Mouse (Mus musculus) CH12.LX (cell line): ENCODE data around the gene Rprd1b. TPM values are rescaled to one million over a fixed set of nuclear protein-coding genes. Genes with fewer than 3 reads are reported as not detected.

Experiments used
- DNase-seq: peaks from one replicate; pipeline ENCODE4 v3.0.0-alpha.2; 2013; ENCODE audit errors: extremely low read depth
- H3K27ac ChIP-seq: 2 replicates; pipeline ENCODE4 v1.5.1; 2012; ENCODE audit warnings: low read depth, mild to moderate bottlenecking, control low read depth, moderate library complexity; ENCODE audit not compliant: insufficient read depth
- H3K27me3 ChIP-seq: replicated peaks from 2 replicates; pipeline ENCODE3; 2012; ENCODE audit warnings: inconsistent platforms
- H3K36me3 ChIP-seq, 2 experiments: replicated peaks in 1 of 2; 2 replicates each; pipeline versions ENCODE3 to v1.6.1; 2012; ENCODE audit warnings: inconsistent platforms in 1 of 2, low read length in 1 of 2, mild to moderate bottlenecking in 1 of 2, mixed read lengths in 1 of 2, moderate library complexity in 1 of 2; ENCODE audit not compliant: control insufficient read depth in 1 of 2, insufficient read depth in 1 of 2
- H3K4me1 ChIP-seq, 2 experiments: 2 replicates each; pipeline ENCODE4 v1.6.1; 2012; ENCODE audit warnings: inconsistent platforms in 1 of 2, moderate library complexity in 1 of 2; ENCODE audit not compliant: insufficient read depth in 2 of 2, control insufficient read depth in 1 of 2
- H3K4me2 ChIP-seq: 2 replicates; pipeline ENCODE4 v1.6.1; 2012; ENCODE audit warnings: low read depth, mild to moderate bottlenecking, control low read depth; ENCODE audit not compliant: poor library complexity, insufficient read depth, severe bottlenecking
- H3K4me3 ChIP-seq, 3 experiments: fragments of 150-350 bp in 1 of 3; sonication (generic) in 1 of 3; replicated peaks in 1 of 3; 2 replicates each; pipeline versions ENCODE3 to v1.5.1; 2011 to 2012; ENCODE audit warnings: low read depth in 2 of 3, low read length in 2 of 3, mild to moderate bottlenecking in 2 of 3, moderate library complexity in 2 of 3, control low read depth in 1 of 3, improper control_type of control experiment in 1 of 3, inconsistent platforms in 1 of 3, mixed read lengths in 1 of 3; ENCODE audit not compliant: poor library complexity in 1 of 3
- H3K79me2 ChIP-seq: replicated peaks from 2 replicates; pipeline ENCODE4 v1.6.1; 2012; ENCODE audit warnings: mild to moderate bottlenecking, moderate library complexity; ENCODE audit not compliant: control insufficient read depth, poor library complexity, insufficient read depth, severe bottlenecking; ENCODE audit errors: extremely low read depth
- H3K9ac ChIP-seq: 2 replicates; pipeline ENCODE4 v1.6.1; 2012; ENCODE audit warnings: low read depth, mild to moderate bottlenecking, control low read depth, moderate library complexity; ENCODE audit not compliant: insufficient read depth
- H3K9me3 ChIP-seq: replicated peaks from 2 replicates; pipeline ENCODE3; 2012; ENCODE audit warnings: low read length, inconsistent platforms, mixed read lengths
- CHD1 ChIP-seq: IDR thresholded peaks from 2 replicates; pipeline ENCODE4 v1.6.1; 2012; ENCODE audit warnings: low read depth, low read length, improper control_type of control experiment, inconsistent platforms
- CHD2 ChIP-seq: IDR thresholded peaks from 2 replicates; pipeline ENCODE4 v1.6.1; 2011; ENCODE audit warnings: low read length, improper control_type of control experiment
- CTCF ChIP-seq, 2 experiments: IDR thresholded peaks in 1 of 2; conservative IDR thresholded peaks in 1 of 2; 2 replicates each; pipeline ENCODE4 v1.5.1; 2011 to 2012; ENCODE audit warnings: low read depth in 2 of 2, low read length in 2 of 2, improper control_type of control experiment in 1 of 2, inconsistent platforms in 1 of 2, mild to moderate bottlenecking in 1 of 2, moderate library complexity in 1 of 2
- E2F4 ChIP-seq: IDR thresholded peaks from 2 replicates; pipeline ENCODE4 v1.6.1; 2011; ENCODE audit warnings: low read depth, low read length, improper control_type of control experiment; ENCODE audit not compliant: insufficient replicate concordance
- EP300 ChIP-seq: IDR thresholded peaks from 2 replicates; pipeline ENCODE4 v1.6.1; 2011; ENCODE audit warnings: low read length, improper control_type of control experiment
- HCFC1 ChIP-seq: IDR thresholded peaks from 2 replicates; pipeline ENCODE4 v1.6.1; 2012; ENCODE audit warnings: low read depth, mild to moderate bottlenecking, inconsistent platforms, low read length, improper control_type of control experiment
- IRF4 ChIP-seq: IDR thresholded peaks from 2 replicates; pipeline ENCODE4 v1.6.1; 2014; ENCODE audit warnings: low read depth, mild to moderate bottlenecking, inconsistent platforms, low read length, improper control_type of control experiment
- KAT2A ChIP-seq: IDR thresholded peaks from 2 replicates; pipeline ENCODE4 v1.6.1; 2012; ENCODE audit warnings: low read length, improper control_type of control experiment, inconsistent platforms; ENCODE audit not compliant: insufficient replicate concordance
- MAX ChIP-seq: IDR thresholded peaks from 2 replicates; pipeline ENCODE4 v1.6.1; 2011; ENCODE audit warnings: low read length, improper control_type of control experiment
- MEF2A ChIP-seq: IDR thresholded peaks from 2 replicates; pipeline ENCODE4 v1.6.1; 2014; ENCODE audit warnings: low read depth, mild to moderate bottlenecking, inconsistent platforms, low read length, improper control_type of control experiment, borderline replicate concordance
- MYC ChIP-seq: IDR thresholded peaks from 2 replicates; pipeline ENCODE4 v1.6.1; 2011; ENCODE audit warnings: low read depth, mild to moderate bottlenecking, improper control_type of control experiment, low read length
- NELFE ChIP-seq: IDR thresholded peaks from 2 replicates; pipeline ENCODE4 v1.6.1; 2011; ENCODE audit warnings: low read depth, low read length, improper control_type of control experiment
- POLR2A ChIP-seq: IDR thresholded peaks from 2 replicates; pipeline ENCODE4 v1.6.1; 2011; ENCODE audit warnings: low read depth, mild to moderate bottlenecking, improper control_type of control experiment, low read length
- POLR2AphosphoS2 ChIP-seq: IDR thresholded peaks from 2 replicates; pipeline ENCODE4 v1.6.1; 2011; ENCODE audit warnings: low read depth, low read length, improper control_type of control experiment
- RAD21 ChIP-seq: IDR thresholded peaks from 2 replicates; pipeline ENCODE4 v1.6.1; 2011; ENCODE audit warnings: low read depth, mild to moderate bottlenecking, low read length, improper control_type of control experiment, moderate library complexity
- RCOR1 ChIP-seq: conservative IDR thresholded peaks from 2 replicates; pipeline ENCODE4 v1.6.1; 2012; ENCODE audit warnings: low read depth, mild to moderate bottlenecking, inconsistent platforms, low read length, improper control_type of control experiment
- SMC3 ChIP-seq: IDR thresholded peaks from 2 replicates; pipeline ENCODE4 v1.6.1; 2011; ENCODE audit warnings: low read depth, low read length, improper control_type of control experiment
- TBP ChIP-seq: conservative IDR thresholded peaks from 2 replicates; pipeline ENCODE4 v1.6.1; 2011; ENCODE audit warnings: low read depth, low read length, improper control_type of control experiment
- TCF12 ChIP-seq: IDR thresholded peaks from 2 replicates; pipeline ENCODE4 v1.6.1; 2014; ENCODE audit warnings: low read depth, mild to moderate bottlenecking, inconsistent platforms, low read length, improper control_type of control experiment
- USF2 ChIP-seq: conservative IDR thresholded peaks from 2 replicates; pipeline ENCODE4 v1.6.1; 2011; ENCODE audit warnings: low read depth, low read length, improper control_type of control experiment
- ZC3H11A ChIP-seq: IDR thresholded peaks from 2 replicates; pipeline ENCODE4 v1.6.1; 2012; ENCODE audit warnings: low read depth, mild to moderate bottlenecking, inconsistent platforms, low read length, improper control_type of control experiment
- ZKSCAN1 ChIP-seq: IDR thresholded peaks from 2 replicates; pipeline ENCODE4 v1.6.1; 2012; ENCODE audit warnings: low read depth, inconsistent platforms, low read length, improper control_type of control experiment, borderline replicate concordance
- ZMIZ1 ChIP-seq: IDR thresholded peaks from 2 replicates; pipeline ENCODE4 v1.6.1; 2012; ENCODE audit warnings: low read depth, mild to moderate bottlenecking, inconsistent platforms, low read length, improper control_type of control experiment
- ZNF384 ChIP-seq: IDR thresholded peaks from 2 replicates; pipeline ENCODE4 v1.6.1; 2012; ENCODE audit warnings: low read depth, low read length, improper control_type of control experiment, inconsistent platforms
- dilution Hi-C: fragments of 300-500 bp; cut with MboI; formaldehyde crosslinking; loops from 2 replicates; pipeline ENCODE4 v1.14.3; 2020; ENCODE audit warnings: low sequenced_read_pairs; ENCODE audit not compliant: extremely low pct_unique_long_range_greater_than_20kb, extremely low pct_ligation_motif_present
- in situ Hi-C: fragments of 300-500 bp; cut with MboI; formaldehyde crosslinking; loops from 3 replicates; pipeline ENCODE4 v1.14.3; 2019; ENCODE audit warnings: low sequenced_read_pairs, low pct_ligation_motif_present, low pct_unique_long_range_greater_than_20kb, mixed read lengths
- polyA plus RNA-seq: library from polyadenylated mRNA; unstranded; fragments of >175 nt; gene quantifications from 2 replicates; pipeline ENCODE4 v1.2.1, GENCODE M21; 2012; ENCODE audit warnings: low read depth; ENCODE audit not compliant: insufficient read length
- total RNA-seq, 2 experiments: library from RNA; depleted of rRNA; stranded (reverse); fragments of 300-350 nt in 1 of 2; fragments of >200 nt in 1 of 2; gene quantifications; 2 replicates each; pipeline ENCODE4 v1.2.3; 2012 to 2014

Rprd1b gene
- total and polyA plus RNA-seq, 3 experiments = 11.8 to 33.1 (median 16.4) TPM

GRCm38 (mm10) chr2:158036953-158037352 is 8.7 kb downstream of the Rprd1b start:
- Histone ChIP-seq H3K4me1 (peaks cover 2 to 28% of the 10 kb centered on the region in 2 experiments; a peak in 3 of 4 replicates), H3K27ac (no peak overlapping the region), H3K4me3 (no peak overlapping the region), H3K9ac (no peak overlapping the region), H3K27me3 (no peaks in the 10 kb centered on the region), H3K36me3 (peaks cover 19 to 63% of the 10 kb centered on the region in 2 experiments), H3K9me3 (no peaks in the 10 kb centered on the region), H3K79me2 (peaks cover 26% of the 10 kb centered on the region), H3K4me2 (no peak overlapping the region)
- dilution Hi-C loops (no loop called here), in situ Hi-C loops (no loop called here)
- TF ChIP-seq HCFC1 = no peak
- no peak for TF ChIP-seq ZKSCAN1
- no peak for TF ChIP-seq SMC3
- no peak for TF ChIP-seq MEF2A
- TF ChIP-seq TBP = no peak
- TF ChIP-seq MYC = no peak
- TF ChIP-seq CHD1 = no peak
- TF ChIP-seq POLR2A = no peak
- TF ChIP-seq CHD2 = no peak
- no peak for TF ChIP-seq USF2
- no peak for TF ChIP-seq NELFE
- TF ChIP-seq POLR2AphosphoS2 = no peak
- TF ChIP-seq TCF12 = no peak
- DNase-seq = no peak

GRCm38 (mm10) chr2:158037571-158037970 is 9.3 kb downstream of the Rprd1b start:
- no peak overlapping the region for H3K4me3 ChIP-seq
- peaks cover 19 to 64% of the 10 kb centered on the region in 2 experiments for H3K36me3 ChIP-seq
- H3K27me3 ChIP-seq = no peaks in the 10 kb centered on the region
- no peak overlapping the region for H3K4me2 ChIP-seq
- no peak for DNase-seq
- dilution Hi-C loops (no loop called here), in situ Hi-C loops (no loop called here)
- TF ChIP-seq MAX (no peak), IRF4 (no peak), ZMIZ1 (no peak), POLR2AphosphoS2 (no peak), MEF2A (no peak), CHD1 (no peak), ZNF384 (no peak), POLR2A (no peak), TCF12 (no peak), EP300 (no peak), MYC (no peak), RCOR1 (no peak), ZC3H11A (no peak), CTCF (conservative IDR thresholded peaks at IDR 0.05 in 1 of 2, IDR thresholded peaks at IDR 0.05 in 1 of 2; ENCODE audit: low read depth in 2 of 2, low read length in 2 of 2) (no peak), CHD2 (no peak), E2F4 (no peak), TBP (no peak), RAD21 (no peak), KAT2A (no peak)
- no peaks in the 10 kb centered on the region for H3K9me3 ChIP-seq
- no peak overlapping the region for H3K9ac ChIP-seq
- H3K27ac ChIP-seq = no peak overlapping the region
- H3K79me2 ChIP-seq = peaks cover 22% of the 10 kb centered on the region
- H3K4me1 ChIP-seq = peaks cover 2 to 22% of the 10 kb centered on the region in 2 experiments; a peak in 3 of 4 replicates
